Mouse (Mus musculus): ENCODE measurements at regions not wholly inside any gene's neighbourhood (a gene's known extent, or its start where the extent isn't known, plus 50 kb on each side); places are given as distances from the start of the nearest gene placed in this dataset.

DNA sequence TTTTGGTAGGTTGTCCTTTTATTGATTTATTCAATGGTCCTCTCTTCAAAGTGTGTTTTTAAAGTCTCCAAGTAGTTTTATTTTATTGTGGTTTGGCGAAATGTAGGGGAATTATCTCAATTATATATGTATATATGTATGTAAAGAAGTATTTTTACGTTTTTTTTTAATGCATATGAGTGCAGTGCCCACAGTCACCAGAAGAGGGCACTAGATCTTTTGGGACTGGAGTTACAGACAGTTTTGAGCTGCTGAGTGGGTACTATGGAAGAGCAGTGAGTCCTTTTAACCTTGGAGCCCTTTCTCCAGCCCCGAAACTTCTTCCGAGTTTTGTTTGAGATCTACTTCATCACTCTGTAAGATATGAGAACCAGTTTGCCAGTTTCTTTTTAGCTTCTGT lies 59.5 kb upstream of the Agtr2 start:
- H3K36me3 ChIP-seq, result no peaks in the 10 kb centered on the region
- no peak overlapping the region for H3K27ac ChIP-seq (ENCODE audit: poor library complexity, severe bottlenecking)
- ATAC-seq (ENCODE audit: insufficient number of reproducible peaks, low FRiP score), result no peak
- H3K9ac ChIP-seq, result no peak overlapping the region
- H3K4me2 ChIP-seq, result no peak overlapping the region
- no peaks in the 10 kb centered on the region for H3K9me3 ChIP-seq (replicated peaks)
- no peaks in the 10 kb centered on the region for H3K27me3 ChIP-seq (replicated peaks)
- H3K4me1 ChIP-seq (replicated peaks), result no peaks in the 10 kb centered on the region
- WGBS, result 42% methylated on average over 4 of the region's 4 CpGs
- H3K4me3 ChIP-seq, result no peak overlapping the region

DNA sequence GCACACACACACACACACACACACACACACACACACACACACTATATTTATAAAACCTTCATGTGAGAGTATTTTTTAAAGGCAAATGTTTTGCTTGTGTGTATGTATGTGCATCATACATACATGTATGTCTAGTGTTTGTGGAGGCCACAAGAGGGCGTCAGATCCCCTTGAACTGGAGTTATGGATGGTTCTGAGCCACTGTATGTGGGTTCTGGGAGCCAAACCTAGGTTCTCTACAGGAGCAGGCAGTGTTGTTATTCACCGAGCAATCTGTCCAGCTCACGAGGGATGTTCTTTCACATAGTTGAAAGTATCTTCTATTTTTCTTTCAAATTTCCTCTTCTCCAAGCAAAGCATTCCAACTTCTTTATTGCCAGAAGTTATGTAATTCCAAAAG lies 56.3 kb upstream of the Agtr2 start:
- Histone ChIP-seq H3K4me1 (replicated peaks) (no peaks in the 10 kb centered on the region), H3K27me3 (replicated peaks) (no peaks in the 10 kb centered on the region), H3K9ac (no peak overlapping the region), H3K4me3 (no peak overlapping the region), H3K36me3 (no peaks in the 10 kb centered on the region), H3K4me2 (no peak overlapping the region), H3K9me3 (replicated peaks) (no peaks in the 10 kb centered on the region), H3K27ac (ENCODE audit: poor library complexity, severe bottlenecking) (no peak overlapping the region)
- no peak for ATAC-seq (ENCODE audit: insufficient number of reproducible peaks, low FRiP score)
- 59% methylated on average over 3 of the region's 3 CpGs for WGBS

DNA sequence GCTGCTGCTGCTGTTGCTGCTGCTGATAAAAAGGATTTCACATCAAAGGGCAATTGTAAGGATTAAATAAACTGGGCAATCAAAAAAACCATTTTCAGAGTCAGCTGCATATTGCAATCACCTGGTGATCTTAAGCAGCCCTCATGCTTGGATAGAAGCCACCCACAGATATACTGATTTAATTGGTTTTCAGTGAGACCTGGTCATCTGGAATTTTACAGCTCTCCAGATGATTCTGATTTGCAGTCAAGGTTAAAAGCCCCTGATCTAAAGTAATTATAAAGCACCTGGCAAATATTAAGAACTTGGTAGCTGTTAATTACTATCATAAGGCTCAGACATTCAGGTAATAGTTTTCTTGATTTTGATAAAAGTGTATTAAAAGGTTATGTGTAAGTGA lies 50.8 kb upstream of the Agtr2 start:
- Histone ChIP-seq H3K27me3 (replicated peaks) (no peaks in the 10 kb centered on the region), H3K27ac (ENCODE audit: poor library complexity, severe bottlenecking) (no peak overlapping the region), H3K4me1 (replicated peaks) (no peaks in the 10 kb centered on the region), H3K9me3 (replicated peaks) (no peaks in the 10 kb centered on the region), H3K4me3 (no peak overlapping the region), H3K4me2 (no peak overlapping the region), H3K36me3 (no peaks in the 10 kb centered on the region), H3K9ac (no peak overlapping the region)
- no peak for ATAC-seq (ENCODE audit: insufficient number of reproducible peaks, low FRiP score)
